Mouse (Mus musculus): ENCODE measurements around the gene Gcnt2. TPM values are rescaled to one million over a fixed set of nuclear protein-coding genes. Genes with fewer than 3 reads are reported as not detected.
"Not testable (repeated sequence)": the region's sequence is repeated elsewhere in the genome, so short reads cannot be mapped to it uniquely, and the experiment has no call there.

Gcnt2 gene
- polyA plus RNA-seq, 1 experiment from 2014 or later: 2.1 TPM

DNA sequence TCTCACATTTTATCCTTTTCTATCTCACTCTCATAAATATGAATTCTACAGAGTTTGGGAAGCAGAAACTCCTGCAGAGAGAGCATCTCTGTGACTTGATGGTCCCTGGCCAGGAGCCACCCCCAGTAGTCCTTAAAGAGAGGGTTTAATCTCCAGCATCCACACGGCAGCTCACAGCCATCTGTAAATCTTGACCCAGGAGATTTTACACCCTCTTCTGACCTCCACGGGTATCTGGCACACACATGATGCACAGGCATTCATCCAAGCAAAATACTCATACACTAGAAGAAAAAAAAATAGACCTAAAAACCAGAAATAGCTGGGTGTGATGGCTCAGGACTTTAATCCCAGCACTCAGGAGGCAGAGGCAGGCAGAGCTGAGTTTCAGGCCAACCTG lies 128.9 kb downstream of the Gcnt2 start:
- Histone ChIP-seq H3K4me2 (replicated peaks) (no peak overlapping the region), H3K36me3 (no peaks in the 10 kb centered on the region), H3K9ac (no peak overlapping the region), H3K9me3 (no peaks in the 10 kb centered on the region), H3K4me3 (no peak overlapping the region), H3K27ac (no peak overlapping the region), H3K4me1 (no peaks in the 10 kb centered on the region), H3K27me3 (no peaks in the 10 kb centered on the region)
- WGBS: 63% methylated on average over 2 of the region's 2 CpGs
- ATAC-seq (ENCODE audit: low FRiP score, low read depth): no peak

DNA sequence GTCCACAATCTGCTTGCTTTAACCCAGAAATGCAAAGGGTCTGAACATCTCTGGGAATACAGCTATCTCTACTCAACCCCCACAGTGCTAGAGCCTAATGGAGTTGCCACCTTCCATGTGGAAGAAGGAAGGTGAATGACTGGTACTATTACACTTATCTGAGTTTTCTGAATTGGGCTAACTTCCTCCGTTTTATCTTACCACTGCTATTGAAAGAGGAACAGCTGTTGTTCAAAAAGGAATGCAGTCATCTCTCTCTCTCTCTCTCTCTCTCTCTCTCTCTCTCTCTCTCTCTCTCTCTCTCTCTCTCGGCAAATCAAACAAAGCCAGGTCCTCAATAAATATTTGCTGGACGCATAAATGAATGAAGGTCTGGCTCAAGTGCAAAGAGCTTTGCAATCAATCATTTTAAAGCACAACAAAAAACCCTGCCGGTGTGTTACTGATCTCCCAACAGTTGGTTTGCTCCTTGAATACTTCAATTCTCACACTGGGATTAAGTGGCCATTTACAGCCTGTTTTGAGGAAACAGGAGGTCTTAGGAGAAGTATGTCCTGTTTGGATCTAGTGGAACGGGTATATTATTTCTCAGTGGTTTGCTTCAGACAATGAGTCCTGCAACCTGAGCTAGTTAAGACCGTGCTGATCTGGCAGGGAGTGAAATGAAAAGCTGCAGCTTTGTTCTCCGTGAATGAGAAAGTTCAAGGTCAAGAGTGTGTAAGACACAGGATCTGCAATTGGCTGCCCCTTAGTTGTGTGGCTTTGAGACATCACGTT lies 135.1 kb downstream of the Gcnt2 start:
- H3K36me3 ChIP-seq: no peaks in the 10 kb centered on the region
- no peak overlapping the region for H3K4me2 ChIP-seq (replicated peaks)
- no peak overlapping the region for H3K9ac ChIP-seq
- H3K9me3 ChIP-seq: no peaks in the 10 kb centered on the region
- H3K4me1 ChIP-seq: no peaks in the 10 kb centered on the region
- peak; percentile 57 for ATAC-seq (ENCODE audit: low FRiP score, low read depth)
- 32% methylated on average over 8 of the region's 8 CpGs for WGBS
- H3K4me3 ChIP-seq: no peak overlapping the region
- H3K27ac ChIP-seq: no peak overlapping the region
- no peaks in the 10 kb centered on the region for H3K27me3 ChIP-seq

DNA sequence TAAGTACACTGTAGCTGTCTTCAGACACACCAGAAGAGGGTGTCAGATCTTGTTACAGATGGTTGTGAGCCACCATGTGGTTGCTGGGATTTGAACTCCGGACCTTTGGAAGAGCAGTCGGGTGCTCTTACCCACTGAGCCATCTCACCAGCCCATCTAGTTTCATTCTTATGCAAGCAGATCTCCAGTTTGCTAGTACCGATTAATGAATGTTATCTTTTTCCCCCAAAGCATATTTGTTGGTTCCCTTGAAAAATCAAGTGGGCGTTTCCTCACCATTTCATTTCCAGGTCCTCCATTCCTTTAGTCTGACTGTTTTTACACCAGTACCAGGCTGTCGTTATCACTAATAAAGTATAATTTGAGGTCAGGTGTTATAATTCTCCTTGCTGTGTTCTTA lies 139.0 kb downstream of the Gcnt2 start:
- H3K4me2 ChIP-seq (replicated peaks); H3K27ac ChIP-seq; H3K27me3 ChIP-seq; H3K9ac ChIP-seq; H3K4me3 ChIP-seq; H3K36me3 ChIP-seq; H3K9me3 ChIP-seq; ATAC-seq (ENCODE audit: low FRiP score, low read depth): not testable (repeated sequence)
- WGBS: 89% methylated on average over 5 of the region's 5 CpGs
- peaks cover 12% of the 10 kb centered on the region for H3K4me1 ChIP-seq

DNA sequence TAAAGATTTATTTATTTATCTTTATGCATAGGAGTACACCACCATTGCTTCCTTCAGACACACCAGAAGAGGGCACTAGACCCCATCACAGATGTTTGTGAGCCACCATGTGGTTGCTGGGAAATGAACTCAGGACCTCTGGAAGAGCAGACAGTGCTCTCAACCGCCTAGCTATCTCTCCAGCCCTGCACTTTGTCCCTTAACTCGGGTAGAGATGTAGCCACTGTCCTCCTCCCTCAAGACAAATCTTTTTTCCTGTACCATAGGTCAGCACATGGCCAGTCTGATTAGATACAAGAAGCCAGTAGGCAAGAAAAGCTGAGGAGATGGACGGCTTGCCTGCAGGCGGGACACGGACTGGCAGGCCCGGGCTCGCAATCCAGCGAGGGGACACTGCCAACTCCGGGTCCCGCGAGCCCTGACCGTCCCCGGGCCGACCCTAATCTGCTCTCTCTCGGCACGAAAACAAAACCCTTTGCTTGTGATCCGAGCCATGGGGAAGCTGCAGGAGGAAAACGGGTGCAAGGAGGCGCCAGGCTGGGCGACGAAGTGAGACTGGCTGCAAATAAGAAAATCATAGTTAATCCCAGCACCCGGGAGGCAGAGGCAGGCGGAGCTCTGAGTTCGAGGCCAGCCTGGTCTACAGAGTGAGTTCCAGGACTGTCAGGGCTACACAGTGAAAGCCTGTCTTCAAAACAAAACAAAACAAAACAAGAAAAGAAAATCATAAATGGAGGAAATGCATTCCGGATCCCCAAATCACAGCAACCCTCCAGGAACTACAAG lies 140.8 kb downstream of the Gcnt2 start:
- peak overlapping the region; percentile 91 for H3K9ac ChIP-seq
- WGBS: 2% methylated on average over 25 of the region's 25 CpGs
- peak overlapping the region; percentile 94 for H3K27ac ChIP-seq
- H3K4me2 ChIP-seq (replicated peaks): peak overlapping the region; percentile 90
- no peaks in the 10 kb centered on the region for H3K9me3 ChIP-seq
- H3K4me3 ChIP-seq: peak overlapping the region; percentile 96
- H3K27me3 ChIP-seq: no peaks in the 10 kb centered on the region
- ATAC-seq (ENCODE audit: low FRiP score, low read depth): peak; percentile 16; the same call in 1 of the 2 replicates
- peaks cover 12% of the 10 kb centered on the region for H3K4me1 ChIP-seq
- peaks cover 15% of the 10 kb centered on the region for H3K36me3 ChIP-seq

DNA sequence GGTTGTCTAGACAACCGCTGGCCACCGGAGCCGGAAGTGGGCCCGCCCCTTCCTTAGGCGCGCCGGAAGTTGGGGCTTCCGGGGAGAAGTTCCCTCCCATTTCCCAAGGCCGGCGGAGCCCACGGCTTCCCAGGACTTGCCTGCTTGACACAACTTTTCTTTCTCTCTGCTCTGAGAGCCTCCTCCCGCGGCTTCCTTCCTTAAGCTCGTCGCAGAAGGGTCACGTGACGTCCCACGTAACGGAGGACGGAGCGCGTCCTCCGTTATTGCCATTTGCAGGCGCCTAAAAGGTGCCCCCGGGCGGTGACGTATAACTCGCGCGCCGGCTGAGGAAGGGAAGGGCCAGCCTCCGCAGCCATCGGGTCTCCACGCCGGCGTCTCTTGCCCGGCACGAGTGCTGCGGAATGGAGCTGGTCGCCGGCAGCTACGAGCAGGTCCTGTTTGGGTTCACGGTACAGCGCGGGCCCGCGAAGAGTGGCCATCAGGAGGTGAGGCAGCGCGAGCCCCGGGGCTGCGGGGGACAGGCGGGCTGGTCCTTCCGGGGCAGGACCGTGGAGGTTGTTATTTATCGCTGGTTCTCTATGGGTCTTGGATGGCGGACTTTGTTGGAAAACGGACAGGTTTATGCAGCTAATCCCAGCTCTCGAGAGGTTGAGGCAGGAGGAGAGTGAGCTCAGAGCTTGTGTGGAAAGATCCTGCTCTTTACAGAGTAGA lies 141.5 kb downstream of the Gcnt2 start, which contains the start of gene Pak1ip1:
Gene Pak1ip1, plus strand, starts transcription at position 98 of the 714 bp plus-strand sequence.
- ATAC-seq (ENCODE audit: low FRiP score, low read depth): peak; percentile 97
- Histone ChIP-seq H3K4me1 (peaks cover 12% of the 10 kb centered on the region), H3K36me3 (peaks cover 23% of the 10 kb centered on the region), H3K4me3 (peak within 1 kb of the TSS; percentile 96), H3K27ac (peak within 1 kb of the TSS; percentile 94), H3K9ac (peak within 1 kb of the TSS; percentile 91), H3K4me2 (replicated peaks) (peak within 1 kb of the TSS; percentile 90), H3K27me3 (no peaks in the 10 kb centered on the region), H3K9me3 (no peaks in the 10 kb centered on the region)
- WGBS: under 1% methylated on average over 58 of the region's 58 CpGs

DNA sequence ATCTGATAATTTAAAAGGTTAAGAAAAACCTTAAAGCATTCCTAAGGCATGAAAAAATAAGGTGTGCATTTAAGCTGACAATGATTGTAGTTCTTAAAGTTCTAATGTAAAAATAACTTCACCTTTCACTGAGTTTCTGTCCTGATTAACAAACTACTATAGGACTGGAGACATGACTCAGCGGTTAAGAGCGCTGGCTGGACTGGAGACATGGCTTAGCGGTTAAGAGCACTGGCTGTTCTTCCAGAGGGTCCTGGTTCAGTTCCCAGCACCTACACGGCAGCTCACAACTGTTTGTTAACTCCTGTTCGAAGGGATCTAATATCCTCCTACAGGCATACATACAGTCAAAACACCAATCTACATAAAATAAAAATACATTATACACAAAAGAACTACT lies 142.4 kb downstream of the Gcnt2 start:
- no peak for ATAC-seq (ENCODE audit: low FRiP score, low read depth)
- H3K27me3 ChIP-seq: no peaks in the 10 kb centered on the region
- no peak overlapping the region for H3K9ac ChIP-seq
- H3K4me1 ChIP-seq: peaks cover 12% of the 10 kb centered on the region
- peak overlapping the region; percentile 90 for H3K4me2 ChIP-seq (replicated peaks)
- peak overlapping the region; percentile 96 for H3K4me3 ChIP-seq
- no peak overlapping the region for H3K27ac ChIP-seq
- 82% methylated on average over 5 of the region's 5 CpGs for WGBS
- peaks cover 32% of the 10 kb centered on the region for H3K36me3 ChIP-seq
- H3K9me3 ChIP-seq: no peaks in the 10 kb centered on the region

DNA sequence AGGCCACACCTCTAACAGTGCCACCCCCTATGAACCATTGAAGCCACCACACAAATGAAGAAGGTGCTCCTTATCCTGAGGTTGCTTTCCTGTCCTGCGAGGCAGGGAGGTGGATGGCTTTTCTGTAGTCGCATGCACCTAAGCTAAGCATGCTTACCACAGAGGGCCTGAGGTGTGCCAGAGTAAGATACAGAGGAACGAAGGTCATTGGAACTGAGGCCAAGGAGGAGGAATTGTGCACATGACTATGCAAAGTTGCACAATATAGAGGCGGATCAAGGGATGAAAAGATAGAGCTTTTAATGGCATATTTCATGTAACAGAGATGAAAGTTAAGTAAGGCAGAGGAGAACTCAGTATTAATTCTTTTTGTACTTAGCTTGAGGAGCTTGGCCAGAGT lies 146.7 kb downstream of the Gcnt2 start:
- no peak for ATAC-seq (ENCODE audit: low FRiP score, low read depth)
- peaks cover 8% of the 10 kb centered on the region for H3K4me1 ChIP-seq
- H3K4me2 ChIP-seq (replicated peaks): no peak overlapping the region
- H3K36me3 ChIP-seq: peaks cover 74% of the 10 kb centered on the region
- 90% methylated on average over 4 of the region's 4 CpGs for WGBS
- no peak overlapping the region for H3K27ac ChIP-seq
- no peak overlapping the region for H3K9ac ChIP-seq
- H3K27me3 ChIP-seq: no peaks in the 10 kb centered on the region
- H3K9me3 ChIP-seq: no peaks in the 10 kb centered on the region
- H3K4me3 ChIP-seq: no peak overlapping the region

DNA sequence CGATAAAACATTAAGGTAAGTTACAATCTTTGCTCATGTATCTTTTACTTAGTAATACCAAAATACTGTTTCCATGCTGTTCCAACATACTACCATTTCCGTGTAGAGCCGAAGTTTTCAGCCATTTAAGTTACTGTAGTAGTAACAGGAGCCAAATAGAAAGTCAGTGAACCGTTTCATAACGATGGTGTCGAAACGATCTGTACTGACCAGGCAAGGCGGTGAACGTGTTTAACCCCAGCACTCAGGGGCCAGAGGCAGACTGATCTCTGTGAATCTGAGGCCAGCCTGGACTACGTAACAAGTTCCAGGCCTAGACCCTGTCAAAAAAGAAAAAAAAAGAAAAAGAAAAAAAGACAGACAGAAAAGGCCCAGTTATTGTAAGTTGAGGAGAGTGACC lies 148.7 kb downstream of the Gcnt2 start:
- Histone ChIP-seq H3K9me3 (no peaks in the 10 kb centered on the region), H3K9ac (no peak overlapping the region), H3K4me1 (no peaks in the 10 kb centered on the region), H3K27ac (no peak overlapping the region), H3K36me3 (peaks cover 89% of the 10 kb centered on the region), H3K4me2 (replicated peaks) (no peak overlapping the region), H3K4me3 (no peak overlapping the region), H3K27me3 (no peaks in the 10 kb centered on the region)
- WGBS: 94% methylated on average over 10 of the region's 10 CpGs
- ATAC-seq (ENCODE audit: low FRiP score, low read depth): no peak

DNA sequence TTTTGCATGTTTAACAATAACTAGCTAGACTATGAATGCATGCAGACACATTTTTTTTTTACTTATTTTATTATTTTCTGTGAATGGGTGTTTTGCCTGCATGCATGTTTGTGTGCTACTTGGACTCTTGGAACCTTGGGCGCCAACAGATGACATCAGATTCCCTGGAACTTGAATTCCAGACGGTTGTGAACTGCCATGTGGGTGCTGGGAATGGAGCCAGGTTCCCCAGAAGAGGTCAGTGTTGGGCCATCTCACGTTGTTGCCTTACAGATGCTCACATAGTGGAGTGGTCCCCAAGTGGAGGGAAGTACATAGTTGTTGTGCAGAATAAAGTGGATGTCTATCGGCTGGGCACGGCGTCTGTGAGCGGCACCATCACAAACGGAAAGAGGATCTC lies 149.4 kb downstream of the Gcnt2 start:
- Histone ChIP-seq H3K9me3 (no peaks in the 10 kb centered on the region), H3K4me1 (no peaks in the 10 kb centered on the region), H3K36me3 (peaks cover 92% of the 10 kb centered on the region), H3K4me3 (no peak overlapping the region), H3K9ac (no peak overlapping the region), H3K4me2 (replicated peaks) (no peak overlapping the region), H3K27me3 (no peaks in the 10 kb centered on the region), H3K27ac (no peak overlapping the region)
- ATAC-seq (ENCODE audit: low FRiP score, low read depth): no peak
- 84% methylated on average over 8 of the region's 8 CpGs for WGBS

Small RNA genes lying within 50 kb of the gene (microRNA-seq; reads per million reads assigned to microRNA genes)
- gene Mir5124a: not detected

Other genes with a start within 250 kb of the Gcnt2 start
- 8.3 and 9.5 TPM in 2 replicates for gene Tfap2a, start 121.4 kb upstream of the Gcnt2 start, polyA plus RNA-seq (2015; fragmentation: Nextera tagmentation; extraction: Ambion mirVana)
- gene Pak1ip1, start 141.3 kb downstream of the Gcnt2 start, polyA plus RNA-seq (2015; fragmentation: Nextera tagmentation; extraction: Ambion mirVana): 50.3 and 53.1 TPM in 2 replicates
- 195 and 201 TPM in 2 replicates for gene Tmem14c, start 156.5 kb downstream of the Gcnt2 start, polyA plus RNA-seq (2015; fragmentation: Nextera tagmentation; extraction: Ambion mirVana)
- gene Mak, start 220.0 kb downstream of the Gcnt2 start, polyA plus RNA-seq (2015; fragmentation: Nextera tagmentation; extraction: Ambion mirVana): 0.55 and 0.68 TPM in 2 replicates

Data from limb, embryonic 13.5 days (tissue).